Mouse (Mus musculus) heart, adult 2 months (tissue): ENCODE measurements around the gene Tenm4.

Source experiments
- CTCF ChIP-seq: fragments of 200-600 bp; IDR thresholded peaks from 2 replicates; pipeline ENCODE4 v1.8.1; 2022; ENCODE audit warnings: antibody characterized with exemption, mild to moderate bottlenecking, moderate library complexity
- EP300 ChIP-seq: fragments of 200-500 bp; IDR thresholded peaks from 2 replicates; pipeline ENCODE4 v1.6.1; 2011; ENCODE audit warnings: low read depth, low read length, control low read depth; ENCODE audit not compliant: insufficient read depth
- POLR2A ChIP-seq: fragments of 200-500 bp; IDR thresholded peaks from 2 replicates; pipeline ENCODE4 v1.6.1; 2011; ENCODE audit warnings: mild to moderate bottlenecking, low read depth, low read length, control low read depth; ENCODE audit not compliant: insufficient read depth

GRCm38 (mm10) chr7:96833012-96833411 lies 662.0 kb downstream of the Tenm4 start:
- TF ChIP-seq EP300, result no peak
- no peak for TF ChIP-seq CTCF
- no peak for TF ChIP-seq POLR2A
